Comparison of ENCODE assay signal across 20 mouse cellular contexts in genomic region chr10:22072739-22073138, GRCm38 (mm10). TPM values are rescaled to one million over a fixed set of nuclear protein-coding genes. Genes with fewer than 3 reads are reported as not detected.
DNase-seq lines count a peak whose midpoint lies in the region; ATAC-seq and TF ChIP-seq lines count a peak whose summit lies in the region.
"Had no signal": no experiment of that assay in that cellular context is flagged by ENCODE, and none has a peak within 500 bp of the region (broad histone marks: within the 10 kb centered on the region; RNA-seq: fewer than 3 reads in every experiment).

No protein-coding gene starts in this region.

- no peaks in the 10 kb centered on the region for H3K9me3 ChIP-seq in liver, postnatal 0 days (ENCODE audit: low read length)
- no peaks in the 10 kb centered on the region for H3K9me3 ChIP-seq in liver, embryonic 11.5 days (ENCODE audit: control insufficient read depth, low read length)
- H3K9me3 ChIP-seq in hindbrain, postnatal 0 days (ENCODE audit: low read length), result no peaks in the 10 kb centered on the region
- H3K9me3 ChIP-seq: heart, embryonic 10.5 days; neural tube, embryonic 15.5 days had no signal

- no peak overlapping the region for H3K4me2 ChIP-seq in liver, postnatal 0 days (ENCODE audit: low read depth, low read length)
- no peak overlapping the region for H3K4me2 ChIP-seq in liver, embryonic 11.5 days
- H3K4me2 ChIP-seq in hindbrain, postnatal 0 days (ENCODE audit: low read depth, low read length), result no peak overlapping the region
- H3K4me2 ChIP-seq: neural tube, embryonic 15.5 days had no signal

- no peaks in the 10 kb centered on the region for H3K4me1 ChIP-seq in heart, adult 2 months (ENCODE audit: control insufficient read depth, insufficient read depth, low read length)
- no peaks in the 10 kb centered on the region for H3K4me1 ChIP-seq in liver, postnatal 0 days (ENCODE audit: insufficient read depth)
- H3K4me1 ChIP-seq in liver, embryonic 11.5 days (replicated peaks; ENCODE audit: control insufficient read depth, insufficient read depth, low read length), result no peaks in the 10 kb centered on the region
- H3K4me1 ChIP-seq in hindbrain, postnatal 0 days (ENCODE audit: insufficient read depth, low read length), result no peaks in the 10 kb centered on the region
- H3K4me1 ChIP-seq: heart, embryonic 10.5 days; neural tube, embryonic 15.5 days had no signal

- POLR2A ChIA-PET in Patski (lab: Charles Lee), result no interaction called here

- H3K4me3 ChIP-seq in heart, adult 2 months, result no peak overlapping the region
- no peak overlapping the region for H3K4me3 ChIP-seq in liver, postnatal 0 days (ENCODE audit: low read depth, low read length)
- H3K4me3 ChIP-seq in liver, embryonic 11.5 days (ENCODE audit: low read depth, low read length), result no peak overlapping the region
- H3K4me3 ChIP-seq in hindbrain, postnatal 0 days (ENCODE audit: low read length), result no peak overlapping the region
- H3K4me3 ChIP-seq: heart, embryonic 10.5 days; neural tube, embryonic 15.5 days had no signal

- WGBS in heart, adult 2 months, result 58% methylated on average over 2 of the region's 2 CpGs
- WGBS in liver, postnatal 0 days (ENCODE audit: insufficient replicate concordance), result 53% methylated on average over 2 of the region's 2 CpGs
- 50% methylated on average over 2 of the region's 2 CpGs for WGBS in liver, embryonic 11.5 days
- WGBS in hindbrain, postnatal 0 days, result 75% methylated on average over 2 of the region's 2 CpGs

- CTCF ChIA-PET in Patski (lab: Charles Lee), result no interaction called here

- peak; percentile 44 for TF ChIP-seq CTCF in heart, adult 2 months (IDR thresholded peaks at IDR 0.05)
- TF ChIP-seq CTCF in liver, postnatal 0 days (IDR thresholded peaks at IDR 0.05; ENCODE audit: low read depth), result peak; percentile 34
- TF ChIP-seq CTCF in Patski (IDR thresholded peaks at IDR 0.05), result peak; percentile 32
- TF ChIP-seq CTCF in hindbrain, postnatal 0 days (IDR thresholded peaks at IDR 0.05; ENCODE audit: low read depth), result no peak

- intact Hi-C loops in heart, adult 2 months (cut with DNase I), result no loop called here

- TF ChIP-seq POLR2A in heart, adult 2 months (IDR thresholded peaks at IDR 0.05; ENCODE audit: insufficient read depth, low read depth, low read length), result no peak

- no peak for DNase-seq in heart, adult 2 months
- no peak for DNase-seq in heart, adult 8-10 months (ENCODE audit: low spot score)
- DNase-seq in liver, postnatal 0 days, result no peak
- DNase-seq in liver, embryonic 11.5 days (ENCODE audit: low spot score), result no peak
- DNase-seq in Patski (ENCODE audit: low read depth, low spot score), result no peak
- peak; percentile 8 for DNase-seq in naive thymus-derived CD4-positive, alpha-beta T cell, adult 2 months (ENCODE audit: low read depth)
- DNase-seq in hindbrain, postnatal 0 days (ENCODE audit: low spot score), result no peak
- DNase-seq in T-cell, adult 2 months (ENCODE audit: low spot score), result no peak
- DNase-seq: adrenal gland, adult 2 months; cerebellum, adult 9-11 months; heart, postnatal 36 days; layer of hippocampus, adult 9-11 months had no signal

- no peak for ATAC-seq in liver, postnatal 0 days
- no peak for ATAC-seq in liver, embryonic 11.5 days (replicated peaks; ENCODE audit: low FRiP score)
- ATAC-seq in Patski, result no peak
- no peak for ATAC-seq in hindbrain, postnatal 0 days
- ATAC-seq: inflammation-experienced regulatory T-cells, adult 6 months had no signal

- H3K79me2 ChIP-seq in heart, adult 2 months (replicated peaks; ENCODE audit: control insufficient read depth, insufficient read depth, low read length), result no peaks in the 10 kb centered on the region

- no peaks in the 10 kb centered on the region for H3K27me3 ChIP-seq in heart, adult 2 months (ENCODE audit: control insufficient read depth, insufficient read depth, low read length)
- no peaks in the 10 kb centered on the region for H3K27me3 ChIP-seq in liver, postnatal 0 days (ENCODE audit: insufficient read depth, low read length)
- no peaks in the 10 kb centered on the region for H3K27me3 ChIP-seq in liver, embryonic 11.5 days (replicated peaks; ENCODE audit: control insufficient read depth, insufficient read depth, low read length)
- H3K27me3 ChIP-seq in Patski, result no peaks in the 10 kb centered on the region
- no peaks in the 10 kb centered on the region for H3K27me3 ChIP-seq in hindbrain, postnatal 0 days (ENCODE audit: insufficient read depth, low read length)
- H3K27me3 ChIP-seq: neural tube, embryonic 15.5 days had no signal

- TF ChIP-seq EP300 in heart, adult 2 months (IDR thresholded peaks at IDR 0.05; ENCODE audit: insufficient read depth, low read depth, low read length), result no peak
- TF ChIP-seq EP300 in liver, postnatal 0 days (IDR thresholded peaks at IDR 0.05; ENCODE audit: low read depth), result no peak

- in situ Hi-C loops in Patski (cut with MboI; ENCODE audit: low pct_unique_long_range_greater_than_20kb), result loop anchor here (10.0 kb wide), 1 partner anchor 72 kb away; the partner anchor contains the start of gene E030030I06Rik

- no peak overlapping the region for H3K27ac ChIP-seq in heart, adult 2 months
- no peak overlapping the region for H3K27ac ChIP-seq in liver, postnatal 0 days (ENCODE audit: low read depth)
- H3K27ac ChIP-seq in liver, embryonic 11.5 days (ENCODE audit: low read depth, low read length), result no peak overlapping the region
- H3K27ac ChIP-seq in hindbrain, postnatal 0 days, result no peak overlapping the region
- H3K27ac ChIP-seq: heart, embryonic 10.5 days; neural tube, embryonic 15.5 days had no signal

- H3K9ac ChIP-seq in heart, adult 2 months (ENCODE audit: low read depth, low read length), result no peak overlapping the region
- H3K9ac ChIP-seq in liver, postnatal 0 days (replicated peaks), result no peak overlapping the region
- no peak overlapping the region for H3K9ac ChIP-seq in liver, embryonic 11.5 days (ENCODE audit: low read depth, low read length)
- H3K9ac ChIP-seq in hindbrain, postnatal 0 days (replicated peaks; ENCODE audit: low read length), result no peak overlapping the region
- H3K9ac ChIP-seq: neural tube, embryonic 15.5 days had no signal

- H3K36me3 ChIP-seq in heart, adult 2 months (ENCODE audit: control insufficient read depth, insufficient read depth, low read length), result no peaks in the 10 kb centered on the region
- no peaks in the 10 kb centered on the region for H3K36me3 ChIP-seq in liver, postnatal 0 days (replicated peaks; ENCODE audit: insufficient read depth, low read length)
- no peaks in the 10 kb centered on the region for H3K36me3 ChIP-seq in liver, embryonic 11.5 days (ENCODE audit: control insufficient read depth, insufficient read depth, low read length)
- no peaks in the 10 kb centered on the region for H3K36me3 ChIP-seq in hindbrain, postnatal 0 days (ENCODE audit: insufficient read depth, low read length)
- H3K36me3 ChIP-seq: heart, embryonic 10.5 days; neural tube, embryonic 15.5 days had no signal

RNA-seq across cellular contexts. Expression of gene 4930444G20Rik, which starts 4.9 kb away (rescaled TPM):
- total RNA-seq in heart, adult 2 months (2021), result not detected
- polyA plus RNA-seq in heart, adult 2 months (2012; rRNA removed), result not detected in 2 replicates
- total RNA-seq in heart, adult 8-10 months (2022), result not detected
- polyA plus RNA-seq in liver, postnatal 0 days (2015; fragmentation: Nextera tagmentation; extraction: Ambion mirVana), result not detected in 2 replicates
- polyA plus RNA-seq in liver, embryonic 11.5 days (2014; fragmentation: Nextera tagmentation; extraction: Ambion mirVana), result not detected in 2 replicates
- not detected for polyA plus RNA-seq in Patski (2021)
- total RNA-seq in hindbrain, postnatal 0 days (2014; rRNA removed), result not detected in 2 replicates
- not detected in 2 replicates for polyA plus RNA-seq in hindbrain, postnatal 0 days (2015; fragmentation: Nextera tagmentation; extraction: Ambion mirVana)
- total RNA-seq: adrenal gland, adult 2 months; heart, postnatal 36 days; left cerebral cortex, postnatal 36 days; monocyte, adult 5-6 weeks had no signal
- polyA plus RNA-seq: adrenal gland, adult 2 months; embryonic facial prominence, embryonic 11.5 days; heart, embryonic 10.5 days; inflammation-experienced regulatory T-cells, adult 6 months; liver, embryonic 16.5 days; neural tube, embryonic 15.5 days; spleen, adult 2 months had no signal
